Mouse (Mus musculus) heart, postnatal 0 days (tissue): ENCODE results near the gene Sec22c. TPM values are rescaled to one million over a fixed set of nuclear protein-coding genes. Genes with fewer than 3 reads are reported as not detected.

Experiments
- ATAC-seq: fragments of 200-750 bp; cut with Nextera tagmentation; 2 replicates; pipeline ENCODE4 v1.8.0; 2017; ENCODE audit warnings: low read depth, moderate number of reproducible peaks, moderate library complexity; ENCODE audit not compliant: insufficient read depth
- DNase-seq: peaks from one replicate; pipeline ENCODE4 v3.0.0-alpha.2; 2016; ENCODE audit warnings: low spot score
- H3K27ac ChIP-seq: fragments of 300-500 bp; sonication (generic); 2 replicates; pipeline ENCODE4 v1.5.1; 2014; ENCODE audit warnings: low read depth, mild to moderate bottlenecking
- H3K27me3 ChIP-seq: fragments of 300-500 bp; sonication (generic); 2 replicates; pipeline ENCODE4 v1.6.1; 2014; ENCODE audit warnings: low read length, mixed read lengths; ENCODE audit not compliant: control insufficient read depth, insufficient read depth
- H3K36me3 ChIP-seq: fragments of 300-500 bp; sonication (generic); replicated peaks from 2 replicates; pipeline ENCODE4 v1.6.1; 2014; ENCODE audit warnings: low read length, mixed read lengths; ENCODE audit not compliant: control insufficient read depth, insufficient read depth
- H3K4me1 ChIP-seq: fragments of 300-500 bp; sonication (generic); 2 replicates; pipeline ENCODE4 v1.6.1; 2014; ENCODE audit warnings: antibody characterized with exemption; ENCODE audit not compliant: control insufficient read depth, insufficient read depth
- H3K4me2 ChIP-seq: fragments of 300-500 bp; sonication (generic); 2 replicates; pipeline ENCODE4 v1.6.1; 2014; ENCODE audit warnings: low read depth, mild to moderate bottlenecking, low read length, moderate library complexity
- H3K4me3 ChIP-seq: fragments of 300-500 bp; sonication (generic); 2 replicates; pipeline ENCODE4 v1.5.1; 2014; ENCODE audit warnings: low read depth, low read length
- H3K9ac ChIP-seq: fragments of 300-500 bp; sonication (generic); replicated peaks from 2 replicates; pipeline ENCODE4 v1.6.1; 2014; ENCODE audit warnings: low read depth, low read length, mixed read lengths
- H3K9me3 ChIP-seq: fragments of 300-500 bp; sonication (generic); replicated peaks from 2 replicates; pipeline ENCODE4 v1.6.1; 2016; ENCODE audit warnings: low read length; ENCODE audit not compliant: control insufficient read depth
- CTCF ChIP-seq: IDR thresholded peaks from 2 replicates; pipeline ENCODE4 v1.5.1; 2016; ENCODE audit warnings: antibody characterized with exemption, control low read depth, low read depth
- EP300 ChIP-seq: IDR thresholded peaks from 2 replicates; pipeline ENCODE4 v1.6.1; 2016; ENCODE audit warnings: antibody characterized with exemption, low read depth
- WGBS: fragments of 180-500 bp; shearing (Covaris S2); extraction: QIAGEN DNeasy Blood & Tissue Kit; methylation state at CpG from one replicate; pipeline ENCODE4 v1.1.7; 2014; 5-methylcytosine and 5-hydroxymethylcytosine counted together
- polyA plus RNA-seq: library from polyadenylated mRNA; unstranded; fragments of >200 nt; fragmentation: Nextera tagmentation; extraction: Ambion mirVana; gene quantifications from 2 replicates; pipeline ENCODE4 v1.2.1, GENCODE M21; 2015
- total RNA-seq: library from RNA; depleted of rRNA; stranded (reverse); fragments of >200 nt; gene quantifications from 2 replicates; pipeline ENCODE4 v1.2.3, GENCODE M21; 2014; ENCODE audit warnings: low replicate concordance

The Sec22c gene
- total and polyA plus RNA-seq, 2 experiments from 2014 or later: 3.8 to 3.9 TPM

DNA sequence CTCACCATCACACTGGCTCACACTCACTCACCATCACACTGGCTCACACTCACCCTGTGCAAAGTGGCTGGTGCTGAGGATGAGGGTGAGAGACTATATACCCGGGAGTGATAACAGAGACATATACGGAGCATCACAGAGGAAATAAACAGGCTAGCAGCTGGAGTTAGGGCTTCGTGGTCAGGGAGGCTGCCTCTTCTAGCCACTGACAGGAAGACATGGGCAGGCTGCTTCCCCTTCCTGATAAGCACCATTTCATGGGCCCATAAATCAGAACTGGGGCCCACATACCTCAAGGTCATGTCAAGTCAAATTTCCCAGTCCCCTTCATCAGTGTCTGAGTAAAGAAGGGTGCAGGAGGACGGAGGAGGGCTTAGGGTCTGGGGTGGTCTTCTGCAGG is 28.2 kb downstream of the Sec22c start:
- TF ChIP-seq CTCF (no peak), EP300 (no peak)
- DNase-seq: no peak
- H3K27ac ChIP-seq: no peak overlapping the region
- H3K4me3 ChIP-seq: no peak overlapping the region
- no peak overlapping the region for H3K4me2 ChIP-seq
- H3K9me3 ChIP-seq: no peaks in the 10 kb centered on the region
- H3K27me3 ChIP-seq: no peaks in the 10 kb centered on the region
- H3K4me1 ChIP-seq: peaks cover 9% of the 10 kb centered on the region
- H3K36me3 ChIP-seq: no peaks in the 10 kb centered on the region
- ATAC-seq: no peak
- no peak overlapping the region for H3K9ac ChIP-seq
- WGBS: 54% methylated on average over 4 of the region's 4 CpGs

DNA sequence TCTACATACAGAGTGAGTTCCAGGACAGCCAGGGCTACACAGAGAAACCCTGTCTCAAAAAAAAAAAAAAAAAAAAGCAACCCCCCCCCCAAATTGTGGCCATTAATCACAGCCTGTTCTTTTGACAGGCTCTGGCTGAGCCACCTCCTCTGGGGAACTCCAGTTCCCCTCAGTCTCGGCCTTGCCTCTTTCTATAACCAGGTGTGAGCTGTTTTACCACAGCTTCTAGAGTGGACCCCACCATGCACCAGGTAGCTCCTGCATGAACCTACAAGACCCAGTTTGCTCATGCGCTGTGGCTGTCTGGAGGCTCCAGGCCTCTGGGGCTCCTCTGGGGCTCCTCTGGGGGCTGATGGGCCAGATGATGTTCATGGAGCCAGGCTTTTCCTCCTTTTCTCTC is 29.7 kb downstream of the Sec22c start:
- Histone ChIP-seq H3K27me3 (peaks cover 2% of the 10 kb centered on the region; the same call in 1 of the 2 replicates), H3K9me3 (no peaks in the 10 kb centered on the region), H3K27ac (no peak overlapping the region), H3K4me3 (no peak overlapping the region; the same call in 1 of the 2 replicates), H3K4me2 (no peak overlapping the region), H3K9ac (no peak overlapping the region), H3K36me3 (no peaks in the 10 kb centered on the region), H3K4me1 (peaks cover 16% of the 10 kb centered on the region)
- ATAC-seq: no peak
- WGBS: 81% methylated on average over 2 of the region's 2 CpGs
- no peak for DNase-seq
- TF ChIP-seq CTCF (no peak), EP300 (no peak)

DNA sequence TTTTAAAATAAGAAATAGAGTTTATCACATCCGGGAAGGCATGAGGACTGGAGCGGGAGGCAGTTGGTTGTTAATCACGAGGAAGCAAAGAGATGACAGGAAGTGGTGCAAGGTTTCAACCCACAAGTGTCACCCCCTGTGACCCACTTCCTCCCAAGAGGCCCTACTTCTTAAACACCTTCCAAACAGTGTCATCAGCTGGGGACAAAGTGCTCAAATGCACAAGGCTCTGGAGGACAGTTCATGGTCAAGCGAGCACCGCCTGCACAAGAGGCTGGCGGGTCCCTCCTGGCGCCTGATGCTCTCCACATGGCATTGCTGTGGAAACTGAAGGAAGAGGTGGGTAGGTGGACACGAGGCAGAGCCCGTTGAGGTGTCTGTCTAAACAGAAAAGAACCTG is 30.3 kb downstream of the Sec22c start:
- no peak for DNase-seq
- Histone ChIP-seq H3K27me3 (peaks cover 8% of the 10 kb centered on the region; the same call in 1 of the 2 replicates), H3K9me3 (no peaks in the 10 kb centered on the region), H3K4me2 (no peak overlapping the region), H3K36me3 (no peaks in the 10 kb centered on the region), H3K4me3 (no peak overlapping the region; the same call in 1 of the 2 replicates), H3K9ac (no peak overlapping the region), H3K27ac (no peak overlapping the region), H3K4me1 (peaks cover 16% of the 10 kb centered on the region)
- 71% methylated on average over 9 of the region's 9 CpGs for WGBS
- ATAC-seq: no peak
- TF ChIP-seq CTCF (no peak), EP300 (no peak)

DNA sequence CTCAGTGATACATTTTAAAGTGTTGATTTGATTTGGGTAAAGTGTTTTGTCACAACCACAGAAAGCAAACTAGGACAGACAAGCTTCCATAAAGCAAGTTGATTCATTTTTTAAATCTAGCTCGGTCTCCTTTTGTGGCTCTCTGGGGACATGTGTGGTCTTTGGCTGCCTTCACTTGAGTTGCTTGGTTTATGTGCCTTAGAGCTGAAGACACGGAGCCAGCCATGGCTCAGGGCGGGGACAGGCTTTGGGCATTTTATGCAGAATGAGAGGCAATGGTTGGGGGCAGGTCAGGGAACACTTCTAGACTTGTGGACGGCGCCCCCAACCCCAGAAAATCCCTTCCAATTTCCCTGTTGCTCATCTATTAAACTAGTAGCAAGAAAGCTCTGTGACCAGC is 31.6 kb downstream of the Sec22c start:
- Histone ChIP-seq H3K9me3 (no peaks in the 10 kb centered on the region), H3K27me3 (peaks cover 15% of the 10 kb centered on the region), H3K27ac (no peak overlapping the region), H3K9ac (no peak overlapping the region), H3K4me1 (peaks cover 16% of the 10 kb centered on the region), H3K4me2 (no peak overlapping the region), H3K36me3 (no peaks in the 10 kb centered on the region), H3K4me3 (no peak overlapping the region)
- DNase-seq: no peak
- no peak for TF ChIP-seq EP300
- WGBS: 89% methylated on average over 5 of the region's 5 CpGs
- ATAC-seq: no peak

DNA sequence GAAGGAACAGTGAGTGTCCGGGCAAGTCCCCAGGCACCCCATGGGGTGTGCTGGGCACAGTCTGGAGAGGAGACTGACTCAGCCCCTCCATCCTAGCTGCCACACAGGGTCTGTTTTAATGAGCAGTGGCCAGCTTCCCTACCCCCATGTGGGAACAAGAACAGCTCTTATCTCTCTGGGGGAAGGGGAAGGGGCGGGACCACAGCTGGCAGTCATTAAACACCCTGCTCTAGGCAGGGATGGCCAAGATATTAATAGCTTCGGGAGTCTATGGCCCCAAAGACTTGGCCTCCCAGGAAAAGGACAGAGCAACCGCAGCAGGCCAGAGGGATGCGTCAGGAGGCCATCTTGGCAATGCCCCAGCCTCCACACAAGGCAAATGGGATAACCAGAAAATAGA is 33.0 kb downstream of the Sec22c start:
- DNase-seq (peak; percentile 79), ATAC-seq (peak; percentile 65)
- Histone ChIP-seq H3K9me3 (no peaks in the 10 kb centered on the region), H3K4me2 (no peak overlapping the region), H3K4me3 (no peak overlapping the region), H3K27me3 (peaks cover 29% of the 10 kb centered on the region), H3K9ac (no peak overlapping the region), H3K4me1 (peaks cover 16% of the 10 kb centered on the region), H3K36me3 (no peaks in the 10 kb centered on the region), H3K27ac (0 out of 2 replicates have a peak overlapping the region, but pooled peaks have one; percentile 44)
- TF ChIP-seq CTCF: no peak
- no peak for TF ChIP-seq EP300
- 23% methylated on average over 5 of the region's 5 CpGs for WGBS

DNA sequence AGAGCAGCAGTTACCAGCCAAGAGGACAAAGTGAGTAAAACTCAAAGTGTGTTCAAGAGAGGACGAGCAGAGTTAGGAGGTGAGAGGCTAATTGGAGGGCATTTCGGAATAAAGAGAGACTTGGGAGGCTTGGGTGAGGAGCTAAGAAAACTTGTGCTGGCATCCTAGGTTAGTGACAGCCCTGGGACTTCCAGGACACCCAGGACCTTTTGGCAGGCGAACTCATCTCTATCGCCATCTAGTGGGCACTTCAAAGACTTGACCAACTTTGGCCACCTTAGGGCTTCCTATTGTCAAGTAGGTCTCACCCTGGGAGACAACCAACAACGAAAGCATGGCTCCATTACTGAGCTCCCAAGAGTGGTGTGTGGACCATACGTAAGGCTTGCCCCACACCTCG is 34.0 kb downstream of the Sec22c start:
- H3K4me1 ChIP-seq: peaks cover 16% of the 10 kb centered on the region
- H3K36me3 ChIP-seq: no peaks in the 10 kb centered on the region
- peak; percentile 62 for DNase-seq
- TF ChIP-seq EP300 (no peak), CTCF (peak; percentile 67)
- H3K9me3 ChIP-seq: no peaks in the 10 kb centered on the region
- WGBS: 38% methylated on average over 7 of the region's 7 CpGs
- no peak overlapping the region for H3K27ac ChIP-seq
- H3K4me3 ChIP-seq: no peak overlapping the region
- 0 out of 2 replicates have a peak, but pooled peaks have one; percentile 12 for ATAC-seq
- H3K27me3 ChIP-seq: peaks cover 37% of the 10 kb centered on the region
- H3K9ac ChIP-seq: no peak overlapping the region
- H3K4me2 ChIP-seq: no peak overlapping the region
